In the genomic region with DNA sequence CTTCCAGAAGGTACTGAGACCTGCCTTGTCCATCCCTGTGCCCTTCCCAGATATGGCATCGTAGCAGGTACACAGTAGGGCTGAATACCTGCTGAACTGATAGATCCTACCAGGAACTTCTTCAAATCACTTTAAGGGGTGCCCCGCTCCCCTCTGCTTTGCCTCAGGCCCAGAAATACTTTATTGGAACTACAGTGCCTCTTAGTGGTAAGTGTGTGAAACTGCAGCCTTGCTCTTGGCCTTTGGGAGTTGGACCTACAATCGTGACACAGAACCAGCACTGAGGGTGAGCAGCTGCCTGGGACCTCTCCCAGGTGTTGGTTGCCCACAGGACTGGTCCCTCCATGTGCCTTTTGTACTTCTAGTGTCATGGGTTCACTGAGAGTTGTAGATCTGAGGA, we compare ENCODE assay signal across 9 mouse cellular contexts. TPM values are rescaled to one million over a fixed set of nuclear protein-coding genes. Genes with fewer than 3 reads are reported as not detected.
DNase-seq lines count a peak whose midpoint lies in the region; ATAC-seq and TF ChIP-seq lines count a peak whose summit lies in the region.
"Had no signal": no experiment of that assay in that cellular context is flagged by ENCODE, and none has a peak within 500 bp of the region (broad histone marks: within the 10 kb centered on the region; RNA-seq: fewer than 3 reads in every experiment).

No protein-coding gene starts in this region.

- H3K9me3 ChIP-seq in kidney, embryonic 16.5 days (ENCODE audit: low read length) = no peaks in the 10 kb centered on the region
- H3K9me3 ChIP-seq in CH12.LX (replicated peaks; ENCODE audit: low read length) = no peaks in the 10 kb centered on the region
- H3K9me3 ChIP-seq in hindbrain, postnatal 0 days (ENCODE audit: low read length) = no peaks in the 10 kb centered on the region
- H3K9me3 ChIP-seq: liver, embryonic 15.5 days had no signal

- H3K79me2 ChIP-seq in CH12.LX (replicated peaks; ENCODE audit: control insufficient read depth, extremely low read depth, insufficient read depth, poor library complexity, severe bottlenecking) = no peaks in the 10 kb centered on the region

- ATAC-seq in kidney, embryonic 16.5 days (ENCODE audit: low FRiP score, low TSS enrichment) = no peak
- ATAC-seq in hindbrain, postnatal 0 days = no peak; the same call in 1 of the 2 replicates

- no peak overlapping the region for H3K9ac ChIP-seq in kidney, embryonic 16.5 days (replicated peaks; ENCODE audit: low read length)
- H3K9ac ChIP-seq in CH12.LX (ENCODE audit: insufficient read depth, low read depth) = no peak overlapping the region
- no peak overlapping the region for H3K9ac ChIP-seq in hindbrain, postnatal 0 days (replicated peaks; ENCODE audit: low read length)
- H3K9ac ChIP-seq: liver, embryonic 15.5 days had no signal

- no peak overlapping the region for H3K4me3 ChIP-seq in kidney, embryonic 16.5 days (ENCODE audit: low read length)
- H3K4me3 ChIP-seq in CH12.LX (replicated peaks in 1 of 3; ENCODE audit: low read depth in 2 of 3, low read length in 2 of 3, poor library complexity in 1 of 3) = no peak overlapping the region
- H3K4me3 ChIP-seq in hindbrain, postnatal 0 days (ENCODE audit: low read length) = no peak overlapping the region
- H3K4me3 ChIP-seq: liver, embryonic 15.5 days had no signal

- H3K4me2 ChIP-seq in kidney, embryonic 16.5 days (replicated peaks; ENCODE audit: low read depth, low read length) = no peak overlapping the region
- H3K4me2 ChIP-seq in CH12.LX (ENCODE audit: insufficient read depth, low read depth, poor library complexity, severe bottlenecking) = no peak overlapping the region
- H3K4me2 ChIP-seq in hindbrain, postnatal 0 days (ENCODE audit: low read depth, low read length) = no peak overlapping the region
- H3K4me2 ChIP-seq: liver, embryonic 15.5 days had no signal

- TF ChIP-seq CTCF in CH12.LX (conservative IDR thresholded peaks at IDR 0.05 in 1 of 2, IDR thresholded peaks at IDR 0.05 in 1 of 2; ENCODE audit: low read depth in 2 of 2, low read length in 2 of 2) = peak; percentile 84 to 87
- TF ChIP-seq CTCF in hindbrain, postnatal 0 days (IDR thresholded peaks at IDR 0.05; ENCODE audit: low read depth) = peak; percentile 86

- H3K36me3 ChIP-seq in kidney, embryonic 16.5 days (ENCODE audit: insufficient read depth, low read length) = no peaks in the 10 kb centered on the region
- no peaks in the 10 kb centered on the region for H3K36me3 ChIP-seq in CH12.LX (replicated peaks in 1 of 2; ENCODE audit: control insufficient read depth in 1 of 2, insufficient read depth in 1 of 2, low read length in 1 of 2)
- H3K36me3 ChIP-seq in hindbrain, postnatal 0 days (ENCODE audit: insufficient read depth, low read length) = no peaks in the 10 kb centered on the region
- no peaks in the 10 kb centered on the region for H3K36me3 ChIP-seq in splenic B cell, adult 2 months (ENCODE audit: control insufficient read depth, insufficient read depth, low read length, poor library complexity, severe bottlenecking)
- H3K36me3 ChIP-seq: liver, embryonic 15.5 days had no signal

- peak; percentile 80 for TF ChIP-seq RAD21 in CH12.LX (IDR thresholded peaks at IDR 0.05; ENCODE audit: low read depth, low read length)

- H3K4me1 ChIP-seq in kidney, embryonic 16.5 days (ENCODE audit: insufficient read depth, low read length) = peaks cover 4% of the 10 kb centered on the region; the same call in 1 of the 2 replicates
- no peaks in the 10 kb centered on the region for H3K4me1 ChIP-seq in CH12.LX (ENCODE audit: control insufficient read depth in 1 of 2, insufficient read depth in 2 of 2)
- no peaks in the 10 kb centered on the region for H3K4me1 ChIP-seq in hindbrain, postnatal 0 days (ENCODE audit: insufficient read depth, low read length)
- H3K4me1 ChIP-seq: liver, embryonic 15.5 days had no signal

- no peak overlapping the region for H3K27ac ChIP-seq in kidney, embryonic 16.5 days (ENCODE audit: low read length)
- no peak overlapping the region for H3K27ac ChIP-seq in CH12.LX (ENCODE audit: insufficient read depth, low read depth)
- H3K27ac ChIP-seq in hindbrain, postnatal 0 days = no peak overlapping the region
- H3K27ac ChIP-seq: liver, embryonic 15.5 days had no signal

- dilution Hi-C loops in CH12.LX (cut with MboI; ENCODE audit: extremely low pct_ligation_motif_present, extremely low pct_unique_long_range_greater_than_20kb, low sequenced_read_pairs) = no loop called here

- in situ Hi-C loops in CH12.LX (cut with MboI; ENCODE audit: low pct_ligation_motif_present, low pct_unique_long_range_greater_than_20kb, low sequenced_read_pairs) = loop anchor here (5.0 to 10.0 kb wide), 2 partner anchors 182 to 244 kb away; no protein-coding TSS in a partner anchor

- peak; percentile 20 to 75 for DNase-seq in adrenal gland, adult (ENCODE audit: inconsistent age in 2 of 2, low spot score in 1 of 2)
- no peak for DNase-seq in adrenal gland, postnatal 25 days
- peak; percentile 16 for DNase-seq in kidney, adult 11 months
- peak; percentile 21 for DNase-seq in CH12.LX (ENCODE audit: extremely low read depth)
- DNase-seq in hindbrain, postnatal 0 days (ENCODE audit: low spot score) = peak; percentile 70
- DNase-seq in splenic B cell, adult 2 months (ENCODE audit: low read depth, low spot score) = peak; percentile 17
- no peak for DNase-seq in right cerebral cortex, postnatal 14 days

- TF ChIP-seq EP300 in CH12.LX (IDR thresholded peaks at IDR 0.05; ENCODE audit: low read length) = no peak

- 34% methylated on average over 3 of the region's 3 CpGs for WGBS in kidney, embryonic 16.5 days
- WGBS in hindbrain, postnatal 0 days = 34% methylated on average over 3 of the region's 3 CpGs

- no peak for TF ChIP-seq POLR2A in CH12.LX (IDR thresholded peaks at IDR 0.05; ENCODE audit: low read depth, low read length)

- peaks cover 21% of the 10 kb centered on the region for H3K27me3 ChIP-seq in kidney, embryonic 16.5 days (ENCODE audit: insufficient read depth, low read length)
- H3K27me3 ChIP-seq in CH12.LX (replicated peaks) = peaks cover 68% of the 10 kb centered on the region
- H3K27me3 ChIP-seq in hindbrain, postnatal 0 days (ENCODE audit: insufficient read depth, low read length) = no peaks in the 10 kb centered on the region
- no peaks in the 10 kb centered on the region for H3K27me3 ChIP-seq in splenic B cell, adult 2 months (ENCODE audit: control insufficient read depth, insufficient read depth, low read length, poor library complexity, severe bottlenecking)
- H3K27me3 ChIP-seq: liver, embryonic 15.5 days had no signal

TF ChIP-seq in CH12.LX, 34 proteins besides CTCF, POLR2A, EP300 and RAD21:
- no peak for TF ChIP-seq MAZ (IDR thresholded peaks at IDR 0.05; ENCODE audit: low read depth, low read length)
- TF ChIP-seq TCF12 (IDR thresholded peaks at IDR 0.05; ENCODE audit: low read depth, low read length) = 0 out of 2 replicates have a peak, but pooled peaks have one; percentile 20
- no peak for TF ChIP-seq ZNF384 (IDR thresholded peaks at IDR 0.05; ENCODE audit: low read depth, low read length)
- TF ChIP-seq SMC3 (IDR thresholded peaks at IDR 0.05; ENCODE audit: low read depth, low read length) = peak; percentile 79
- peak; percentile 41; the same call in 1 of the 2 replicates for TF ChIP-seq ZC3H11A (IDR thresholded peaks at IDR 0.05; ENCODE audit: low read depth, low read length)
- TF ChIP-seq BHLHE40 (IDR thresholded peaks at IDR 0.05; ENCODE audit: low read depth, low read length) = no peak
- 0 out of 2 replicates have a peak, but pooled peaks have one; percentile 35 for TF ChIP-seq NELFE (IDR thresholded peaks at IDR 0.05; ENCODE audit: low read depth, low read length)
- no peak for TF ChIP-seq USF2 (conservative IDR thresholded peaks at IDR 0.05; ENCODE audit: low read depth, low read length)

RNA-seq across cellular contexts. Expression of a gene that starts 16.8 kb away (rescaled TPM):
- total RNA-seq in adrenal gland, postnatal 25 days (2021) = 0.29 and 0.39 TPM in 2 replicates
- polyA plus RNA-seq in kidney, embryonic 16.5 days (2015; fragmentation: Nextera tagmentation; extraction: Ambion mirVana) = 0.17 and 0.21 TPM in 2 replicates
- total RNA-seq in CH12.LX (2012; rRNA removed) = not detected in 2 replicates
- not detected in 2 replicates for total RNA-seq in CH12.LX (2014; rRNA removed)
- not detected in 2 replicates for polyA plus RNA-seq in CH12.LX (2012; ENCODE audit: insufficient read length, low read depth)
- total RNA-seq in hindbrain, postnatal 0 days (2014; rRNA removed) = 3.1 and 3.3 TPM in 2 replicates
- polyA plus RNA-seq in hindbrain, postnatal 0 days (2015; fragmentation: Nextera tagmentation; extraction: Ambion mirVana) = 0.54 and 0.61 TPM in 2 replicates

Comparison
In these comparisons a context has a peak if more than half of its experiments do, and no peak if none do; other contexts are left out.
1. DNase-seq: peak in adrenal gland, adult (2 of 2), kidney, adult 11 months (single experiment), CH12.LX (single experiment), hindbrain, postnatal 0 days (single experiment) and splenic B cell, adult 2 months (single experiment); none in adrenal gland, postnatal 25 days (single experiment) and right cerebral cortex, postnatal 14 days (single experiment).